In genomic region chr13:62943274-62943830, GRCm38 (mm10) we compare ENCODE assay signal across 23 mouse cellular contexts. TPM values are rescaled to one million over a fixed set of nuclear protein-coding genes. Genes with fewer than 3 reads are reported as not detected.
DNase-seq lines count a peak whose midpoint lies in the region; ATAC-seq and TF ChIP-seq lines count a peak whose summit lies in the region.
"Had no signal": no experiment of that assay in that cellular context is flagged by ENCODE, and none has a peak within 500 bp of the region (broad histone marks: within the 10 kb centered on the region; RNA-seq: fewer than 3 reads in every experiment).

No protein-coding gene starts in this region.

- H3K27me3 ChIP-seq in heart, postnatal 0 days (ENCODE audit: control insufficient read depth, insufficient read depth, low read length), result no peaks in the 10 kb centered on the region
- H3K27me3 ChIP-seq in heart, embryonic 11.5 days (ENCODE audit: control insufficient read depth, insufficient read depth, low read length), result no peaks in the 10 kb centered on the region
- H3K27me3 ChIP-seq in MEL (ENCODE audit: control insufficient read depth in 1 of 2, insufficient read depth in 2 of 2, low read length in 2 of 2), result peaks cover 1 to 5% of the 10 kb centered on the region in 2 experiments; a peak in 2 of 4 replicates
- no peaks in the 10 kb centered on the region for H3K27me3 ChIP-seq in kidney, embryonic 15.5 days
- no peaks in the 10 kb centered on the region for H3K27me3 ChIP-seq in limb, embryonic 14.5 days (ENCODE audit: control insufficient read depth, insufficient read depth, low read length)
- no peaks in the 10 kb centered on the region for H3K27me3 ChIP-seq in hindbrain, embryonic 14.5 days (ENCODE audit: control insufficient read depth, insufficient read depth, low read length)
- no peaks in the 10 kb centered on the region for H3K27me3 ChIP-seq in hindbrain, postnatal 0 days (ENCODE audit: insufficient read depth, low read length)
- H3K27me3 ChIP-seq: CH12.LX; hindbrain, embryonic 15.5 days; midbrain, embryonic 15.5 days; neural tube, embryonic 15.5 days; stomach, embryonic 15.5 days had no signal

- no peak overlapping the region; the same call in 1 of the 2 replicates for H3K27ac ChIP-seq in heart, postnatal 0 days (ENCODE audit: low read depth)
- no peak overlapping the region for H3K27ac ChIP-seq in heart, embryonic 11.5 days (ENCODE audit: low read depth, low read length)
- no peak overlapping the region for H3K27ac ChIP-seq in MEL (ENCODE audit: control insufficient read depth, low read depth, low read length)
- peak overlapping the region; percentile 63 for H3K27ac ChIP-seq in kidney, embryonic 15.5 days
- peak overlapping the region; percentile 45 for H3K27ac ChIP-seq in limb, embryonic 14.5 days (replicated peaks; ENCODE audit: low read depth, low read length)
- no peak overlapping the region for H3K27ac ChIP-seq in hindbrain, embryonic 14.5 days
- H3K27ac ChIP-seq in hindbrain, postnatal 0 days, result no peak overlapping the region
- H3K27ac ChIP-seq: embryonic facial prominence, embryonic 10.5 days; hindbrain, embryonic 15.5 days; midbrain, embryonic 15.5 days; neural tube, embryonic 15.5 days; stomach, embryonic 15.5 days had no signal

- H3K36me3 ChIP-seq in heart, postnatal 0 days (replicated peaks; ENCODE audit: control insufficient read depth, insufficient read depth, low read length), result no peaks in the 10 kb centered on the region
- no peaks in the 10 kb centered on the region for H3K36me3 ChIP-seq in heart, embryonic 11.5 days (ENCODE audit: control insufficient read depth, insufficient read depth, low read length)
- peaks cover 0 to 13% of the 10 kb centered on the region in 2 experiments; a peak in 2 of 4 replicates for H3K36me3 ChIP-seq in MEL (ENCODE audit: control insufficient read depth in 1 of 2, insufficient read depth in 2 of 2, low read length in 2 of 2)
- no peaks in the 10 kb centered on the region for H3K36me3 ChIP-seq in kidney, embryonic 15.5 days
- H3K36me3 ChIP-seq in limb, embryonic 14.5 days (ENCODE audit: control insufficient read depth, insufficient read depth, low read length), result no peaks in the 10 kb centered on the region
- no peaks in the 10 kb centered on the region for H3K36me3 ChIP-seq in hindbrain, embryonic 14.5 days (replicated peaks; ENCODE audit: control insufficient read depth, insufficient read depth)
- H3K36me3 ChIP-seq in hindbrain, postnatal 0 days (ENCODE audit: insufficient read depth, low read length), result no peaks in the 10 kb centered on the region
- H3K36me3 ChIP-seq: embryonic facial prominence, embryonic 10.5 days; hindbrain, embryonic 15.5 days; midbrain, embryonic 15.5 days; neural tube, embryonic 15.5 days; stomach, embryonic 15.5 days had no signal

- DNase-seq in heart, postnatal 0 days (ENCODE audit: low spot score), result peak; percentile 52
- DNase-seq in MEL (ENCODE audit: low read depth, low spot score), result peak; percentile 15
- peak; percentile 64 for DNase-seq in limb, embryonic 14.5 days (ENCODE audit: low spot score)
- DNase-seq in ovary, postnatal 10 days (ENCODE audit: low spot score), result no peak
- DNase-seq in hindbrain, embryonic 14.5 days (ENCODE audit: low spot score), result no peak
- no peak for DNase-seq in hindbrain, postnatal 0 days (ENCODE audit: low spot score)
- DNase-seq: cerebellum, adult 18-20 months; cerebellum, postnatal 25 days; gastrocnemius, postnatal 10 days; heart, postnatal 10 days; liver; lung, postnatal 10 days; thymus, adult 18-20 months had no signal

- H3K4me1 ChIP-seq in heart, postnatal 0 days (ENCODE audit: control insufficient read depth, insufficient read depth), result no peaks in the 10 kb centered on the region
- H3K4me1 ChIP-seq in heart, embryonic 11.5 days (ENCODE audit: control insufficient read depth, insufficient read depth, low read length), result 0 out of 2 replicates have a peak, but pooled peaks cover 8% of the 10 kb centered on the region
- H3K4me1 ChIP-seq in MEL (ENCODE audit: control insufficient read depth in 1 of 2, insufficient read depth in 2 of 2, low read length in 2 of 2), result peaks cover 12 to 16% of the 10 kb centered on the region in 2 experiments
- peaks cover 30% of the 10 kb centered on the region for H3K4me1 ChIP-seq in kidney, embryonic 15.5 days
- H3K4me1 ChIP-seq in limb, embryonic 14.5 days (ENCODE audit: control insufficient read depth, insufficient read depth, low read length), result peaks cover 30% of the 10 kb centered on the region
- H3K4me1 ChIP-seq in hindbrain, embryonic 14.5 days (replicated peaks; ENCODE audit: control insufficient read depth, insufficient read depth, low read length), result no peaks in the 10 kb centered on the region
- H3K4me1 ChIP-seq in hindbrain, postnatal 0 days (ENCODE audit: insufficient read depth, low read length), result no peaks in the 10 kb centered on the region
- H3K4me1 ChIP-seq: hindbrain, embryonic 15.5 days; midbrain, embryonic 15.5 days; stomach, embryonic 15.5 days had no signal

- no peak for TF ChIP-seq EP300 in heart, postnatal 0 days (IDR thresholded peaks at IDR 0.05; ENCODE audit: low read depth)
- no peak for TF ChIP-seq EP300 in MEL (IDR thresholded peaks at IDR 0.05; ENCODE audit: low read depth in 1 of 2, low read length in 2 of 2)

- 57% methylated on average over 7 of the region's 7 CpGs for WGBS in heart, postnatal 0 days
- 63% methylated on average over 7 of the region's 7 CpGs for WGBS in heart, embryonic 11.5 days (ENCODE audit: insufficient replicate concordance)
- WGBS in kidney, embryonic 15.5 days, result 53% methylated on average over 7 of the region's 7 CpGs
- WGBS in limb, embryonic 14.5 days, result 39% methylated on average over 7 of the region's 7 CpGs
- WGBS in hindbrain, embryonic 14.5 days, result 81% methylated on average over 7 of the region's 7 CpGs
- 81% methylated on average over 7 of the region's 7 CpGs for WGBS in hindbrain, postnatal 0 days

- no peaks in the 10 kb centered on the region for H3K9me3 ChIP-seq in heart, postnatal 0 days (replicated peaks; ENCODE audit: control insufficient read depth, low read length)
- H3K9me3 ChIP-seq in heart, embryonic 11.5 days (replicated peaks; ENCODE audit: control insufficient read depth, low read length), result no peaks in the 10 kb centered on the region
- no peaks in the 10 kb centered on the region for H3K9me3 ChIP-seq in MEL (replicated peaks; ENCODE audit: insufficient read depth, low read length)
- no peaks in the 10 kb centered on the region for H3K9me3 ChIP-seq in kidney, embryonic 15.5 days (replicated peaks)
- no peaks in the 10 kb centered on the region for H3K9me3 ChIP-seq in limb, embryonic 14.5 days (ENCODE audit: control insufficient read depth, low read length)
- no peaks in the 10 kb centered on the region for H3K9me3 ChIP-seq in hindbrain, embryonic 14.5 days (ENCODE audit: control insufficient read depth, low read length)
- no peaks in the 10 kb centered on the region for H3K9me3 ChIP-seq in hindbrain, postnatal 0 days (ENCODE audit: low read length)
- H3K9me3 ChIP-seq: embryonic facial prominence, embryonic 10.5 days; hindbrain, embryonic 15.5 days; midbrain, embryonic 15.5 days; neural tube, embryonic 15.5 days; stomach, embryonic 15.5 days had no signal

- no peaks in the 10 kb centered on the region for H3K79me2 ChIP-seq in MEL (ENCODE audit: control insufficient read depth, insufficient read depth, low read length, poor library complexity)

- H3K4me3 ChIP-seq in heart, postnatal 0 days (ENCODE audit: low read depth, low read length), result no peak overlapping the region
- no peak overlapping the region for H3K4me3 ChIP-seq in heart, embryonic 11.5 days (ENCODE audit: low read depth, low read length)
- H3K4me3 ChIP-seq in MEL (ENCODE audit: control insufficient read depth in 1 of 2, insufficient read depth in 1 of 2, low read depth in 2 of 2, low read length in 2 of 2), result no peak overlapping the region
- no peak overlapping the region for H3K4me3 ChIP-seq in kidney, embryonic 15.5 days (replicated peaks)
- no peak overlapping the region for H3K4me3 ChIP-seq in limb, embryonic 14.5 days (replicated peaks; ENCODE audit: low read length)
- H3K4me3 ChIP-seq in hindbrain, embryonic 14.5 days (replicated peaks; ENCODE audit: low read length), result no peak overlapping the region
- no peak overlapping the region for H3K4me3 ChIP-seq in hindbrain, postnatal 0 days (ENCODE audit: low read length)
- H3K4me3 ChIP-seq: embryonic facial prominence, embryonic 10.5 days; hindbrain, embryonic 15.5 days; midbrain, embryonic 15.5 days; myocyte; neural tube, embryonic 15.5 days; stomach, embryonic 15.5 days had no signal

- no peak overlapping the region for H3K4me2 ChIP-seq in heart, postnatal 0 days (ENCODE audit: low read depth, low read length)
- H3K4me2 ChIP-seq in heart, embryonic 11.5 days, result no peak overlapping the region
- no peak overlapping the region for H3K4me2 ChIP-seq in kidney, embryonic 15.5 days
- no peak overlapping the region for H3K4me2 ChIP-seq in limb, embryonic 14.5 days (replicated peaks; ENCODE audit: low read depth, low read length, severe bottlenecking)
- H3K4me2 ChIP-seq in hindbrain, embryonic 14.5 days (replicated peaks), result no peak overlapping the region
- no peak overlapping the region for H3K4me2 ChIP-seq in hindbrain, postnatal 0 days (ENCODE audit: low read depth, low read length)
- H3K4me2 ChIP-seq: hindbrain, embryonic 15.5 days; midbrain, embryonic 15.5 days; neural tube, embryonic 15.5 days; stomach, embryonic 15.5 days had no signal

- no peak overlapping the region for H3K9ac ChIP-seq in heart, postnatal 0 days (replicated peaks; ENCODE audit: low read depth, low read length)
- H3K9ac ChIP-seq in heart, embryonic 11.5 days (ENCODE audit: low read depth, low read length), result no peak overlapping the region
- no peak overlapping the region for H3K9ac ChIP-seq in MEL (ENCODE audit: control insufficient read depth, low read depth, low read length, poor library complexity, severe bottlenecking)
- no peak overlapping the region for H3K9ac ChIP-seq in kidney, embryonic 15.5 days
- H3K9ac ChIP-seq in limb, embryonic 14.5 days (ENCODE audit: low read depth, low read length, severe bottlenecking), result no peak overlapping the region
- no peak overlapping the region for H3K9ac ChIP-seq in hindbrain, embryonic 14.5 days
- no peak overlapping the region for H3K9ac ChIP-seq in hindbrain, postnatal 0 days (replicated peaks; ENCODE audit: low read length)
- H3K9ac ChIP-seq: hindbrain, embryonic 15.5 days; midbrain, embryonic 15.5 days; neural tube, embryonic 15.5 days; stomach, embryonic 15.5 days had no signal

- no peak for TF ChIP-seq RAD21 in MEL (IDR thresholded peaks at IDR 0.05; ENCODE audit: low read depth, low read length)

- no peak for ATAC-seq in heart, postnatal 0 days (ENCODE audit: insufficient read depth, low read depth)
- ATAC-seq in heart, embryonic 11.5 days (replicated peaks; ENCODE audit: insufficient number of reproducible peaks, low FRiP score, low TSS enrichment), result no peak
- no peak for ATAC-seq in kidney, embryonic 15.5 days (replicated peaks; ENCODE audit: low FRiP score)
- ATAC-seq in limb, embryonic 14.5 days (ENCODE audit: low FRiP score, low read depth), result 0 out of 2 replicates have a peak, but pooled peaks have one; percentile 11
- no peak for ATAC-seq in hindbrain, embryonic 14.5 days (ENCODE audit: low FRiP score)
- no peak for ATAC-seq in hindbrain, postnatal 0 days
- ATAC-seq: midbrain, embryonic 15.5 days had no signal

- no peak for TF ChIP-seq POLR2A in MEL (IDR thresholded peaks at IDR 0.05; ENCODE audit: control insufficient read depth in 1 of 2, insufficient read depth in 1 of 2, low read depth in 1 of 2, low read length in 2 of 2, poor library complexity in 1 of 2)
- no peak for TF ChIP-seq POLR2A in limb, embryonic 14.5 days (IDR thresholded peaks at IDR 0.05; ENCODE audit: borderline replicate concordance, extremely low read depth, insufficient read depth, insufficient read length)

- TF ChIP-seq CTCF in heart, postnatal 0 days (IDR thresholded peaks at IDR 0.05; ENCODE audit: low read depth), result no peak
- TF ChIP-seq CTCF in MEL (IDR thresholded peaks at IDR 0.05 in 2 of 3, conservative IDR thresholded peaks at IDR 0.05 in 1 of 3; ENCODE audit: control insufficient read depth in 1 of 3, insufficient read depth in 1 of 3, low read depth in 2 of 3, low read length in 3 of 3, poor library complexity in 1 of 3, severe bottlenecking in 1 of 3), result no peak
- TF ChIP-seq CTCF in hindbrain, postnatal 0 days (IDR thresholded peaks at IDR 0.05; ENCODE audit: low read depth), result no peak

RNA-seq across cellular contexts. Expression of gene 2010111I01Rik, which starts 21.3 kb away (rescaled TPM):
- 143 and 149 TPM in 2 replicates for total RNA-seq in heart, postnatal 0 days (2014; rRNA removed; ENCODE audit: low replicate concordance)
- 80.0 and 107 TPM in 2 replicates for polyA plus RNA-seq in heart, postnatal 0 days (2015; fragmentation: Nextera tagmentation; extraction: Ambion mirVana)
- polyA plus RNA-seq in heart, embryonic 11.5 days (2014; fragmentation: Nextera tagmentation; extraction: Ambion mirVana), result 49.6 and 58.9 TPM in 2 replicates
- 26.3 and 29.5 TPM in 2 replicates for total RNA-seq in MEL (2012; rRNA removed)
- polyA plus RNA-seq in MEL (2012; ENCODE audit: insufficient read depth in 1 of 2, insufficient read length in 2 of 2, low read depth in 1 of 2, low replicate concordance in 2 of 2, missing spikeins in 1 of 2), result 10 to 100 TPM in 1 of 2 experiments, not detected in 1; 32.7 TPM
- 128 TPM in 2 replicates for polyA plus RNA-seq in kidney, embryonic 15.5 days (2015; fragmentation: Nextera tagmentation; extraction: Ambion mirVana)
- 220 and 231 TPM in 2 replicates for polyA plus RNA-seq in limb, embryonic 14.5 days (2012; rRNA removed)
- polyA plus RNA-seq in limb, embryonic 14.5 days (2014; fragmentation: Nextera tagmentation; extraction: Ambion mirVana), result 255 and 281 TPM in 2 replicates
- polyA plus RNA-seq in hindbrain, embryonic 14.5 days (2014; fragmentation: Nextera tagmentation; extraction: Ambion mirVana), result 29.6 and 32.6 TPM in 2 replicates
- 29.8 and 35.3 TPM in 2 replicates for total RNA-seq in hindbrain, postnatal 0 days (2014; rRNA removed)
- polyA plus RNA-seq in hindbrain, postnatal 0 days (2015; fragmentation: Nextera tagmentation; extraction: Ambion mirVana), result 15.9 and 18.6 TPM in 2 replicates

RNA-seq across cellular contexts. Expression of gene Fbp1, which starts 55.3 kb away (rescaled TPM):
- total RNA-seq in heart, postnatal 0 days (2014; rRNA removed; ENCODE audit: low replicate concordance), result 1.2 TPM in 1 of 2 replicates, not detected in the other
- 0.18 TPM in 2 replicates for polyA plus RNA-seq in heart, postnatal 0 days (2015; fragmentation: Nextera tagmentation; extraction: Ambion mirVana)
- polyA plus RNA-seq in heart, embryonic 11.5 days (2014; fragmentation: Nextera tagmentation; extraction: Ambion mirVana), result not detected in 2 replicates
- total RNA-seq in MEL (2012; rRNA removed), result not detected in 2 replicates
- polyA plus RNA-seq in MEL (2012; ENCODE audit: insufficient read depth in 1 of 2, insufficient read length in 2 of 2, low read depth in 1 of 2, low replicate concordance in 2 of 2, missing spikeins in 1 of 2), result not detected
- polyA plus RNA-seq in kidney, embryonic 15.5 days (2015; fragmentation: Nextera tagmentation; extraction: Ambion mirVana), result 42.4 and 48.6 TPM in 2 replicates
- polyA plus RNA-seq in limb, embryonic 14.5 days (2012; rRNA removed), result 0.89 and 1.00 TPM in 2 replicates
- 1.1 and 2.2 TPM in 2 replicates for polyA plus RNA-seq in limb, embryonic 14.5 days (2014; fragmentation: Nextera tagmentation; extraction: Ambion mirVana)
- polyA plus RNA-seq in hindbrain, embryonic 14.5 days (2014; fragmentation: Nextera tagmentation; extraction: Ambion mirVana), result 0.60 and 0.76 TPM in 2 replicates
- 2.1 TPM in 1 of 2 replicates, not detected in the other for total RNA-seq in hindbrain, postnatal 0 days (2014; rRNA removed)
- 0.50 and 0.78 TPM in 2 replicates for polyA plus RNA-seq in hindbrain, postnatal 0 days (2015; fragmentation: Nextera tagmentation; extraction: Ambion mirVana)
- total RNA-seq: CH12.LX; heart, postnatal 10 days had no signal
- polyA plus RNA-seq: embryonic facial prominence, embryonic 10.5 days; forebrain, embryonic 11.5 days; myocyte had no signal

Comparison
In these comparisons a context has a peak if more than half of its experiments do, and no peak if none do; other contexts are left out.
1. DNase-seq: peak in heart, postnatal 0 days (single experiment), MEL (single experiment) and limb, embryonic 14.5 days (single experiment); none in ovary, postnatal 10 days (single experiment), hindbrain, embryonic 14.5 days (single experiment) and hindbrain, postnatal 0 days (single experiment).
2. H3K27ac ChIP-seq: peak in kidney, embryonic 15.5 days (single experiment) and limb, embryonic 14.5 days (single experiment); none in heart, postnatal 0 days (single experiment), heart, embryonic 11.5 days (single experiment), MEL (single experiment), hindbrain, embryonic 14.5 days (single experiment) and hindbrain, postnatal 0 days (single experiment).
3. RNA of gene Fbp1, which starts 55.3 kb away (polyA plus RNA-seq): 42.4 to 48.6 TPM in kidney, embryonic 15.5 days; 0.89 to 2.2 TPM in limb, embryonic 14.5 days, 0.60 to 0.76 TPM in hindbrain, embryonic 14.5 days, 0.50 to 0.78 TPM in hindbrain, postnatal 0 days, 0.18 TPM in heart, postnatal 0 days, not detected in heart, embryonic 11.5 days and not detected in MEL; every median in the first group is over 10 times any median in the second.